Mouse (Mus musculus) adrenal gland, postnatal 10 days (tissue): ENCODE data around the gene Hoxc9. TPM values are rescaled to one million over a fixed set of nuclear protein-coding genes. Genes with fewer than 3 reads are reported as not detected.

ENCODE experiments used
- DNase-seq: peaks from one replicate; pipeline ENCODE4 v3.0.0; 2021; ENCODE audit warnings: mixed read lengths
- microRNA-seq: library from miRNA; unstranded; fragments of <30 nt; microRNA quantifications from one replicate; pipeline ENCODE4 v1.2.0, GENCODE M21; 2021
- total RNA-seq, 2 experiments: library from RNA; stranded (reverse); gene quantifications; 2 replicates each; pipeline ENCODE4 v1.2.3; 2021

Gene Hoxc9
- total RNA-seq, 2 experiments from 2014 or later, result 2.4 to 3.2 TPM

GRCm38 (mm10) chr15:103024131-103024530, 47.9 kb downstream of the Hoxc9 start:
- DNase-seq, result no peak

- peak; percentile 42 for DNase-seq
Measured at GRCm38 (mm10) chr15:103027266-103028235, 51.3 kb downstream of the Hoxc9 start.

- no peak for DNase-seq
Measured at GRCm38 (mm10) chr15:103028916-103029512, 52.8 kb downstream of the Hoxc9 start.

GRCm38 (mm10) chr15:103030142-103030541, 53.9 kb downstream of the Hoxc9 start:
- DNase-seq, result no peak

- DNase-seq, result no peak
Measured at GRCm38 (mm10) chr15:103032167-103032566, 55.9 kb downstream of the Hoxc9 start.

GRCm38 (mm10) chr15:103032646-103033575, 56.7 kb downstream of the Hoxc9 start:
- peak; percentile 54 for DNase-seq

GRCm38 (mm10) chr15:103034043-103034806, 58.0 kb downstream of the Hoxc9 start:
- DNase-seq, result peak; percentile 73

Small RNAs within 50 kb of the gene (microRNA-seq; reads per million reads assigned to microRNA genes)
- gene Mir196a-2 (188 reads per million, percentile 53 among the genes with 10 or more reads in this experiment), gene Mir615 (2,519 reads per million, percentile 84 among the genes with 10 or more reads in this experiment)

Other genes starting within 250 kb of the Hoxc9 start
- not detected for gene Hoxc13, start 55.3 kb upstream of the Hoxc9 start, total RNA-seq
- gene Hoxc12, start 39.7 kb upstream of the Hoxc9 start, total RNA-seq, result not detected
- gene Hoxc11, start 22.0 kb upstream of the Hoxc9 start, total RNA-seq, result under 1 TPM in 1 of 2 experiments, not detected in 1; 0.15 TPM
- gene Hoxc10, start 9.6 kb upstream of the Hoxc9 start, total RNA-seq, result 1 to 10 TPM in 1 of 2 experiments, under 1 TPM in 1; 0.94 to 1.4 TPM
- gene Hoxc5, start 9.0 kb upstream of the Hoxc9 start, total RNA-seq, result 1 to 10 TPM; 5.5 to 6.9 TPM
- 10 to 100 TPM; 17.0 to 21.0 TPM for gene Hoxc8, start 14.2 kb downstream of the Hoxc9 start, total RNA-seq
- gene Hoxc6, start 21.8 kb downstream of the Hoxc9 start, total RNA-seq, result 10 to 100 TPM; 25.1 to 35.7 TPM
- gene Hoxc4, start 42.5 kb downstream of the Hoxc9 start, total RNA-seq, result 1 to 10 TPM; 6.1 to 9.2 TPM
- gene Smug1, start 190.7 kb downstream of the Hoxc9 start, total RNA-seq, result 10 to 100 TPM; 14.0 to 19.9 TPM